Comparison of ENCODE assay signal across 8 mouse cellular contexts in genomic region chr2:27770205-27770604, GRCm38 (mm10).
DNase-seq lines count a peak whose midpoint lies in the region; ATAC-seq and TF ChIP-seq lines count a peak whose summit lies in the region.

No protein-coding gene starts in this region.

- peak; percentile 85 for TF ChIP-seq CTCF in kidney, adult 2 months (conservative IDR thresholded peaks at IDR 0.05; ENCODE audit: insufficient read depth, insufficient read length, low read depth, low read length)
- peak; percentile 31; the same call in 1 of the 2 replicates for TF ChIP-seq CTCF in G1E (IDR thresholded peaks at IDR 0.05; ENCODE audit: low read depth, low read length)
- peak; percentile 94 for TF ChIP-seq CTCF in lung, embryonic 14.5 days (IDR thresholded peaks at IDR 0.05; ENCODE audit: low read depth)

- H3K4me2 ChIP-seq in lung, embryonic 14.5 days: no peak overlapping the region

- H3K27ac ChIP-seq in kidney, adult 2 months (ENCODE audit: insufficient read depth, low read depth, low read length): no peak overlapping the region
- no peak overlapping the region for H3K27ac ChIP-seq in lung, embryonic 14.5 days (ENCODE audit: low read depth)

- DNase-seq in kidney, adult 2 months: peak; percentile 66
- DNase-seq in kidney, adult 11 months: no peak
- peak; percentile 19 for DNase-seq in G1E (ENCODE audit: low spot score)
- peak; percentile 30 for DNase-seq in c-Kit-positive CD71-positive TER-119-positive erythroid progenitor cells, embryonic 14.5 days (ENCODE audit: low spot score)
- DNase-seq in lung, embryonic 14.5 days: peak; percentile 82
- peak; percentile 79 to 86 for DNase-seq in right cerebral cortex, postnatal 10 days (ENCODE audit: low spot score in 2 of 2)
- DNase-seq in urinary bladder, adult 18-20 months (ENCODE audit: low spot score in 2 of 2): no peak

- no peaks in the 10 kb centered on the region for H3K9me3 ChIP-seq in G1E (replicated peaks)
- H3K9me3 ChIP-seq in lung, embryonic 14.5 days (ENCODE audit: low read depth, low read length): no peaks in the 10 kb centered on the region

- no peak overlapping the region for H3K9ac ChIP-seq in lung, embryonic 14.5 days

- TF ChIP-seq POLR2A in kidney, adult 2 months (IDR thresholded peaks at IDR 0.05; ENCODE audit: low read depth, low read length): no peak

- no peaks in the 10 kb centered on the region for H3K27me3 ChIP-seq in kidney, adult 2 months (replicated peaks; ENCODE audit: control insufficient read depth, insufficient read depth, low read length)
- peaks cover 10% of the 10 kb centered on the region for H3K27me3 ChIP-seq in G1E (ENCODE audit: insufficient read depth, low read length)
- H3K27me3 ChIP-seq in lung, embryonic 14.5 days (ENCODE audit: insufficient read depth, low read length): no peaks in the 10 kb centered on the region

- H3K36me3 ChIP-seq in kidney, adult 2 months (ENCODE audit: control insufficient read depth, insufficient read depth, low read length): no peaks in the 10 kb centered on the region
- no peaks in the 10 kb centered on the region for H3K36me3 ChIP-seq in G1E (replicated peaks)
- H3K36me3 ChIP-seq in lung, embryonic 14.5 days (ENCODE audit: insufficient read depth): no peaks in the 10 kb centered on the region

- H3K4me3 ChIP-seq in kidney, adult 2 months (ENCODE audit: insufficient read depth, low read depth, low read length): no peak overlapping the region
- no peak overlapping the region for H3K4me3 ChIP-seq in G1E (ENCODE audit: low read depth, low read length)
- no peak overlapping the region for H3K4me3 ChIP-seq in lung, embryonic 14.5 days (ENCODE audit: low read depth, low read length)

- ATAC-seq in G1E (ENCODE audit: extremely low read depth, insufficient number of reproducible peaks, low FRiP score, poor library complexity, severe bottlenecking): no peak
- ATAC-seq in granulocyte monocyte progenitor cell, adult 5-6 weeks (replicated peaks; ENCODE audit: poor library complexity, severe bottlenecking): peak; percentile 59; the same call in 1 of the 2 replicates
- no peak for ATAC-seq in lung, embryonic 14.5 days (ENCODE audit: insufficient read depth)

- WGBS in kidney, adult 2 months: 3% methylated on average over 4 of the region's 4 CpGs
- 2% methylated on average over 4 of the region's 4 CpGs for WGBS in lung, embryonic 14.5 days

- H3K4me1 ChIP-seq in kidney, adult 2 months (ENCODE audit: control insufficient read depth, insufficient read depth, low read length): no peaks in the 10 kb centered on the region
- H3K4me1 ChIP-seq in G1E (ENCODE audit: insufficient read depth, low read depth, low read length): no peaks in the 10 kb centered on the region
- peaks cover 26% of the 10 kb centered on the region for H3K4me1 ChIP-seq in lung, embryonic 14.5 days (ENCODE audit: insufficient read depth)

Comparison
In these comparisons a context has a peak if more than half of its experiments do, and no peak if none do; other contexts are left out.
1. DNase-seq: peak in kidney, adult 2 months (single experiment), G1E (single experiment), c-Kit-positive CD71-positive TER-119-positive erythroid progenitor cells, embryonic 14.5 days (single experiment), lung, embryonic 14.5 days (single experiment) and right cerebral cortex, postnatal 10 days (2 of 2); none in kidney, adult 11 months (single experiment) and urinary bladder, adult 18-20 months (0 of 2).
2. CTCF ChIP-seq: peak in every context shown above with its lines; median percentile 94 in lung, embryonic 14.5 days; 85 in kidney, adult 2 months; 31 in G1E.